Mouse (Mus musculus) T-cell, adult 2 months (primary cell): ENCODE data around the gene Gm12166.
A peak's percentile ranks its signal among the peaks of the same experiment; 100 is the strongest.
"Not testable (repeated sequence)": the region's sequence is repeated elsewhere in the genome, so short reads cannot be mapped to it uniquely, and the experiment has no call there.

Experiments used
- DNase-seq: peaks from one replicate; pipeline ENCODE4 v3.0.0; 2022; ENCODE audit warnings: low spot score

Gene Gm12166

DNA sequence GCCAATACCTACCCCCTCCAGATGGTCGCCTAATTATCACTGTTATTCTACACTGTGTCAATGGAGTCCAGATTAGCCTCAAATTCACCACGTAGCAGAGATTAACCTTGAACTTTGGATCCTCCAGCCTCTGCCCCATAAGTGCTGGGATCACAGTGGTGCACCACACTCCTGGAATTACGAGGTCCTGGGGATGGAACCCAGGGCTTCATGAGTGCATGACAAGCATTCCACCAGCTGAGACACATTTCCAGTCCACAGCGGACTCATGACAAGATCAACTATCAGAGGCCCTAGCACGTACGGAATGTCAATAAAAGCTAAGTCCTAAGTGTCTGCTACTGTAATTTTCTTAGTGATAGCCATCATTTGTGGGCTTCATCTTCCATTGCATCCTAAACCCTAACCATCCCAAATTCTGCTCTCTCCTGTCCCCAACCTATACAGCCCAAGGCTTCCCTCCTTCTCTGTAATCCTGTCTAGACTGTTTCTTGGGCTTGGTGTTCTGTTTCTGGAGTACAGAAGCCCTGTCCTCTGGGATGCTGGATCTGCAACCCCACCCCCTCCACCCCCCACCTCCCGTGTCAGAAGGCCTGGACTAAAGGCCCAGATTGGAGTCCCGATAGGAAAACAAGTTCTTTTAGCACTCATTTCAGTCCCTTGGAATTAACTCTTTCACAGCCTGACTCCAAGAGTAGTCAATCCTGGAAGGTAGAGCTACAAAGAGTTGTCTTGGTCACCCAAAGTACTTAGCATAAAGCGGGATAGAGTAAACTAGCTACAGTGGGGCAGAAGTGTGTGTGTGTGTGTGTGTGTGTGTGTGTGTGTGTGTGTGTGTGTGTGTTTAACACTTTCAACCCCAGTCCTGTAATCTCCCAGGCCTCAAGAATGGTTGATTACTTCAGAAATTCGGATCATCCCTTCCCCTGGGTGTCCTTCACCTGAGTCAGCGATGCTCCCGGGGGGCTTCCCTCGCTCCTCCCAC is 3.1 kb upstream of the Gm12166 start:
- no peak for DNase-seq

DNA sequence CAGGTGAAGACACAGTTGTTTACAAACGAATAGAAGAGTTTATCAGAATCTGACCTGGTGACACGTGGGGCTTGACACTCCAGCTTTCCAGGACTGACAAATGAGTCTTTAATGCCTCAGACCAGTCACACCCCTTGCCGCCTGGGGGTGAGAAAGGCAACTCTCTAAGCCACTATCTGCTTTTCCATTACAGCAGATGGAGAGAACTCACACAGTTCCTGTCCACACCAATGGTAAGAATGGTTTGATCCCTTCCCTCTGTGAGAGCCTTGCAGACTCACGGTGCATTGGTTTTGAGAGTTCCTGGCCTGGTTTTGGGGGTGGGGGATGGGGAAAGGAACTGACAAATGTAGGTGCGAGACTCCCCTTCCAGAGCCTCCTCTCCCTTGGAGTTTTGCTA is 2.2 kb upstream of the Gm12166 start:
- DNase-seq: no peak

DNA sequence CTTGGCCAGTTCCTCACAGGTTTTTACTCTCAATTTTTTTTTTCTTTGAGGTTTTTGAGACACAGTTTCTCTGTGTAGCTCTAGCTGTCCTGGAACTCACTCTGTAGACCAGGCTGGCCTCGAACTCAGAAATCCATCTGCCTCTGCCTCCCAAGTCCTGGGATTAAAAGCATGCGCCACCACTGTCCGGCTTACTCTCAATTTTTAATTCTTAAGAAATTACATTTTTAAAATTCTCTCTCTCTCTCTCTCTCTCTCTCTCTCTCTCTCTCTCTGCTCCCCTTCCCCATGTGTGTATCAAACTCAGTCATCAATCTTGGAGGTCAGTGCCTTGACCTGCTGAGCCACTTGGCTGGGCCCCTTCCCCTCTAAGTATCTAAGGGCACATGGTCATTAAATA is 1.3 kb upstream of the Gm12166 start:
- DNase-seq: not testable (repeated sequence)

DNA sequence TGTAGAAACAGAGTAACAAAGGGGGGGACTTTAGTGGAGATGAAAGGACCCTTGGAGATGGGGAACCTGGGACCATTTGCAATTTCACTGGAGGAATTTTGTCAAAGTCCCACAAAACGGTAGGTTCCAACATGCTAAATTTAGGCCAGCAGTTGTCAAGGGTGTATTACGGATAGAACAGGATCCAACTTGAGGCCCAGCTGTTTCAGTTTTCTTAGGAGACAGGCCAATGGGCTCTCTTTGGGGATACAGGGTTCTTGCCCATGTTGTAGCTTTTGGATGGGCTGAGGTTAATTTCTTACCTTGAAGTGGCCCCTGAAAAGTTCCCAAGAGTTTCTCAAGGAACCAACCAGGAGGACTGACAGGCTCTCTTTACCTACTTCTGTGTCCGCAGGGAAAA is 4.9 kb downstream of the Gm12166 start:
- DNase-seq: no peak

DNA sequence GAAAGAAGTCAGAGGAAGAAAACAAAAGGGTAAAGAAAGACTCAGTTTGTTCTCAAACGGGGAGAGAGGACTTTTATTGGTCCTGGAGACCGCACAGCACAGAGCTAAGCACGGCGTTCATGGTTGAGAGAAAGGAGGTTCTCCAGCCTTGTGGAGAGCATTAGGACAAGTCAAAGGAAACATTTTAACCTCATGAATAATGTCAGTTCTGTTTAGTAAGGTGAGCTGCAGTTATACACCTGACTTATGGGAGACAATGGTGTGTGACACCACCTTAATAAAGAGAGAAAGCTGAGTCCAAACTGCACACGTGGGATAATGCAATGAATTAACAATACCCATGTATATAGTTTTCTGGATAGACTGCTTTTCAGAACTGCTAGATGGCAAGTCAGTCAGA is 7.3 kb downstream of the Gm12166 start:
- no peak for DNase-seq

DNA sequence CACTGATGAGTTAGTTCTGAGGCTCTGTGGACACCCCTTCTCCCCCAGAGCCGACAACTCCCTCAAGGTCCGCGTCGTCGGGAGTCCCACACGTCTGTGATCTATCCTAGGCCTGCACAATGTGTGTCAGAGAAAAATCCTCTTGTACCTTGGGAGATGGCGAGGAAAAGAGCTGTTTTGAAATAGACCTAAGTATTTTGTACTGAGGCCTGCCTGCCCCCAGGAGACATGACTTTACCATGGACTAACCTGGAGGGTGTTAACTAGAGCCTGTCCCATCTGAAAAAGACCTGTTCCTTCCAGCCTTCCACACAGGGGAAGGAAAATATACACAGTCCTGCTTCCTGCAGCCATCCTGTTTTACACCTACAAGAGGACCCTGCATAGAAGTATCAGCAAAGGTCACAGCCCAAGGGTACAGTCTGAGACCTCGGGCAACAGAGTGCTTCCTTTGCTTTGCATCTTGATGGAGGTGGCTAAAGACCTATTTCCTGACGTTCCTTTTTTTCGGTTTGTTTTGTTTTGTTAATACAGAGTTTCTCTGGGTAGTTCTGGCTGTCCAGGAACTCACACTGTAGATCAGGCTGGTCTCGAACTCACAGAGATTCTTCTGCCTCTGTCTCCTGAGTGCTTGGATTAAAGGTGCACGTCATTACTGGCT is 10.4 kb downstream of the Gm12166 start:
- DNase-seq: no peak

DNA sequence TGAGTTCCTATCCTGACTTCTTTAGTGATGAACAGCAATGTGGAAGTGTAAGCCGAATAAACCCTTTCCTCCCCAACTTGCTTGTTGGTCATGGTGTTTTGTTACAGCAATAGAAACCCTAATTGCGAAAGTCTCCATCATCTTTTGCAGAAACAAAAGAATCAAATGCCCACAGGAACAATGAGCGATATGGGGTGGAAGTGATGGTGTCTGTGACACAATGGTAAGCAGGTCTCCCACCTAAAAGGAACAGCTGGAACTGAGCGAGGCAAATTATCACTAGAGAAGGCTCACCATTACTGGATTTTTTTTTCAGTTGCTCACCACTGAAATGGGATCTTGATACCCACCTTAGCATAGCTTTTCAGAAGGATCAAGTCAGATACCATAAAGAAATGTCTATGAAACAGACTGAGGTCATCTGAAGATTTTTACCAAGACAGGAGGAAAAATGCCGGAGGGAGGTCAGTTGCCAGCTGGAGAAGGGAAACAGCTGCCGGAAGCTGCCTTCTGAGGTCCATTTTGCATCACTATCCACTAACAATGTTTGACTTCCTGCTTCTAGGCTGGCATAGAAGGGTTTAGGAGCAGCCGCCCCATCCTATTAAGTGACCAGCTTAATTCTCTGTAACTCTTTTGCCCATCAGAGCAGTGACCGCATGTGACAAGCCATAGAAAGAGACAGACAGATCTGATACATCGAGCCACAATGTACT is 11.1 kb downstream of the Gm12166 start:
- DNase-seq: no peak

DNA sequence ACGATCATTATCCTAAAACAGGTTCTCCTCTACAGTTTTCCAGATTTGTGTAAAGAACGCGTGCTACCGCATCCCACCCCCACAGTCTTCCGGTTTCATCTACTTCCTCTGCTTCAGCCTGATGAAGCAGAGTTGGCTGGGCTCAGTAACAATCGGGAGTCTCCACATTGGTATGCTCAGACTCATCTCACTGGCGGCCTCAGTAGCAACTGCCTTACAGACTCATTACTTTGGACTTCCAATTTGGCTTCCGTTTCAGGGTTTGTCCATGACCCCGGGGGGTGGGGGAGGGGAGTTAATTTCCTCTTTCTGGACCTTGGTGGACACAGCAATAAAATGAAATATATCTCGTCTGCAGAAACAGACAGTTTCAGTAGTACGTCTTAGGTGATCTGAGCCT is 12.8 kb downstream of the Gm12166 start:
- DNase-seq: no peak

DNA sequence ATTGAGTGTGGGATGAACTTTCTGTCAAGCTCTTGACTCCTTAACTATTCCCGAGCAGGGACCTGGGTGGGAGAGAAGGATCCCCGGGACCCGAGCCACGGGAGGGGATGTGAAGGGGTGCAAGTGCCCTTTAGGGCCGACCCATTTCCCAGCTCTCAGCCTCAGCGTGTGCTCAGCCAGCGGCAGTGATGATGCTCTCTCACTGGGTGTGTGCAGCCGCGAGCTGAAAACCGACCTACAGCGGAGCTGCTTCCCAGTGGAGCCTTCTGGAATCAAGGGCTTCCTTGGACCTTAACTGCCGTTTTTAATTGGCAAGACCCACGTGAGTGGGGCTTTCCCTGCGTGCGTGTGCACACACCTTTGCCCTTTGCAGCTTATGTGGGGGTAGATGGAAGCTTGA is 13.2 kb downstream of the Gm12166 start:
- DNase-seq: no peak

DNA sequence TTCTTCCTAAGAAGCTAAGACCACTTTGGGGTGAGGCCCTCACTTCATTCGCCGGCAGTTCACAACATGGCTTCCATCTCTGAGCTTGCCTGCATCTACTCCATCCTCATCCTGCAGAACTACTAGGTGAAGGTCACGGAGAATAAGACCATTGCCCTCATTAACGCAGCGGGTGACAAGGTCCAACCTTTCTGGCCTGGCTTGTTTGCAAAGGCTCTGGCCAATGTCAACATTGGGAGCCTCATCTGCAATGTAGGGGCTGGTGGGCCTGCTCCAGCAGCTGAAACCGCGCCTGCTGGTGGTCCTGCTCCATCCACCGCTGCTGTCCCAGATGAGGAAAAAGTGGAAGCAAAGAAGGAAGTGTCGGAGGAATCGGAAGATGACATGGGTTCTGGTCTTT is 15.7 kb downstream of the Gm12166 start:
- DNase-seq: no peak

DNA sequence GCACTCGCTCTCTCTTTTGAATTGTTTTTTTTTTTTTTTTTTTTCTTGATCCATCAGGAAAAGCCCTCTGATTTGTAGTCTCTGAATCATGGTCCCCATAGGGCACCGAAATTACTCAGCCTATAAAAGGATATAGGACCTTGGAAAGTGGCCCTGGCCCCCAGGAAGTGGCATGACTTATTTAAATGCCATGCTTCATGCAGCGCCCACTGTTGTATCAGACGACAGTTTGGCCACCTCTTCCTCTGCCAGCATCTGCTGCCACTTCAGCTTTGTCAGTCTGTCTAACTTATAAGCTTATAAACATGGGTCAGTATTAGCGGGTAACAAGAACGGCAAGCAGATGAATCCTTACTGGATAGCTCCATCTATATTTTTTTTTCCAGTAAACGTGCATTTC is 19.2 kb downstream of the Gm12166 start:
- no peak for DNase-seq

DNA sequence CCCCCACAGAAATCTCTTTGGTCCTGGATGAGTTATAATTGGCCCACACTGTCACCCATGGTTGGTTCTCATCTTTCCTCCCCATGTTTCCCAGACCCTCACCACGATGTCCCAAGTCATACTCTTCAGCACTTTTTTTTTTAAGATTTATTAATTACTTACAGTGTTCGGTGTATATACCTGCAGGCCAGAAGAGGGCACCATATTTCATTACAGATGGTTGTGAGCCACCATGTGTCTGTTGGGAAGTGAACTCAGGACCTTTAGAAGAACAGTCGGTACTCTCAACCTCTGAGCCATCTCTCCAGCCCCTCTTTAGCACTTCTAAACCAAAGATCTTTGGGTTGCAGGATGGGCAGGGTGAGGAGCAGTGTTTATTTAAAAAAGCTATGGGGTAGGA is 20.7 kb downstream of the Gm12166 start:
- DNase-seq: peak; percentile 21

DNA sequence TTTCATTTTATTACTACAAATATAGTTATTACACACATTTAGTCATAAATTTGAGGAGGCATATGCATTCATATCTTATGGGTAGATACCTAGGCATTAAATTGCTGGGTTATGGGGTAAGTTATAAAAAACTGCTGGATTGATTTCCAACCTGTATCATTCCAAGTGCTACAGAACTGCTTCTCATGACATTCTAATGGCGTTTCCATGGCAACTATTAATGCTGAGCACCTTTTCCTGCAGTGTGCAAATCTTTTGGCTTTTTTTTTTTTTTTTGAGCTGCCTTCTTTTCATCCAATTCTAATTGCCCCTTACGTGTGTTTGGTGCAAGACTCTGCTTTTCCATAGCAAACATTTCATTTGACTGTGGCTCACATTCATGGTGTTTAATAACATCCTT is 22.1 kb downstream of the Gm12166 start:
- no peak for DNase-seq

DNA sequence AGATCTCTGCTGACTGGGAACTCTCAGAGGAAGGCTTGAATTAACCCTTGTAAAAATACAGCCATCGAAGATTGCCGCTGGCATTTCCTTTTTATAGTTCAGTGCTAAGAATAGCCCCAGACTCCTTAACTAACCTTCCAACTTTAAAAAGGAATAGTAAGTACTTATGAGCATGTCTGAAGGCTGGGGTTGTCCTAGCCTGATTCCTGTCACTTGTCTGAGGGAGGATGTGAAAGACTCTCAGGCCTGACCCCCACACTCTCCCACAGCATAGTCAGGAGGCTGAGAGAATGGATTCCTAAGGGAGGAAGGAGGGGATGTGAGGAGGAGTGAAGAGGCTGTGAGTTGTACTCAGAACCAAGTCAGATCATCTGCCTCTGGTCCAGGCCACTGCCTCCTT is 22.6 kb downstream of the Gm12166 start:
- DNase-seq: no peak

DNA sequence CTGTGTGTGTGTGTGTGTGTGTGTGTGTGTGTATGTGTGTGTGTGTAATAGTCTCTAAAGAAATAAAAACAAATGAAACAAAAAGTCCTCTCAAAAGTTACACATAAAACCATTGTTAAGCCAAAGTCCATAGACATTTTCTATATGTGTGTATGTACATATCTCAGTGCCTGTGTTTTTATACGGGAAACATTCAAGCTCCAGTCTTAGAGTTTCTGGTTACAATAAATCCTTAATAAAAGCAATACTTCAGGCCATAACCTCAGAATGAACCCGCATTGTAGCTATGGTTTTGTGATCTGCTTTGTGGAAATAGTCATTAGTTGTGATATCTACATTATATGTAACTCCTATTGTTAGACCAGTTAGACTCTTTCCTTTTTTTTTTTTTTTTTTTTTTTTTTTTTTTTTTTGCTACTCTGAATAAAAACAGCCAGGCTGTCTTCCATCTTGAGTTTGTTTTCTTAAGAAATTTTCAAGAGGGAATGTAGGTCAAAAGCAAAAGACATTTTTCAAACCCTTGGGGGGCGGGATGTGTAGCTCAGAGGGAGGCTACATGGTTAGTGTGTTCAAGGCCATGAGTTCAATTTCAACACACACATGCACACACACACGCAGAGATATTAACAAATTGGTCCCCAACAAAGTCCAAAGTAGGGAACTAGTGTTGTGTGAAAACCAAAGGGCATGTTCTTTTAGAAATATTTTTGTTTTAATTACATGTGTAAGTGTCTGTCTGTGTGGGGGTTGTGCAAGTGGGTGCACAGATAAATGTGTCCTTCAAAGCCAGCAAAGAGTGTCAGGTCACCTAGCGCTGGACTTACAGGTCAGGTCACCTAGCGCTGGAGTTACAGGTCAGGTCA is 23.9 kb downstream of the Gm12166 start:
- no peak for DNase-seq

DNA sequence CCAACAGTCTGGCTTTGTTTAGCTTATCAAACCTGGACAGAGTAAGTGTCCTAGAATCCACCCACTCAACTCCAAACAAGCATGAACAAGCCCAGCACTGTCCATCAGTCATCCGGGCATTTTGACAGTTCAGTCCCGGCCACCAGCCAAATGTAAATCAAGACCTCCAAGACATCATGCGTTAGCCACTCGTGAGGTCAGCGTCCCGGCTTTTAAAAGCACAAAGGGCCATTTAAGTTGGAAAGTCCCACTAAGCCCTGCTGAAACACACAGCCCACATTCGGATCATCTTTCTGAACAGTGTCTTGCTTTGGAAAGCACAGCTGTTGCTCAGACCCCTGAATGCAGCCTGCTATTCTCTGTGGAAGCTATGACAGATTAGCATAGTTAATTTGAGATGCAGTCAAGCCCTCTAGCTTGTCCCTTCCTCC is 26.1 kb downstream of the Gm12166 start:
- no peak for DNase-seq

DNA sequence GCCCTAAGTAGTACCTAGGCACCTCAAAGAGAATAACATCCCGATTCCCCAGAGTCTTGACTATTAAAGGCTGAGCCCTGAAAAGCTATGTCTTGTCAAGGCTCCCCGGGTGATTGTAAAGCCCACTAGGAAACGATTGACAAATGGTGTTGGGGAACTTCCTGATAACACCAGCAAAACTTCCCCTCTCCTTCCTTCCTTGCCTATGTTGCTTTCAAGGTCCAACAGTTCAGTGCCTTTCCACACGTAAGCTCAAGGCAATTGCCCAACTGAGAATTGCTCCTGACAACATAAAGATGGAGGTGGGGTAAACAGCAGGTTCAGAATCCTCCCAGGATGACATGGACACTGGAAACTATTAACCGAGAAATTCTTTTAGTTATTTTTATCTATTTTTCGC is 29.1 kb downstream of the Gm12166 start:
- DNase-seq: no peak

DNA sequence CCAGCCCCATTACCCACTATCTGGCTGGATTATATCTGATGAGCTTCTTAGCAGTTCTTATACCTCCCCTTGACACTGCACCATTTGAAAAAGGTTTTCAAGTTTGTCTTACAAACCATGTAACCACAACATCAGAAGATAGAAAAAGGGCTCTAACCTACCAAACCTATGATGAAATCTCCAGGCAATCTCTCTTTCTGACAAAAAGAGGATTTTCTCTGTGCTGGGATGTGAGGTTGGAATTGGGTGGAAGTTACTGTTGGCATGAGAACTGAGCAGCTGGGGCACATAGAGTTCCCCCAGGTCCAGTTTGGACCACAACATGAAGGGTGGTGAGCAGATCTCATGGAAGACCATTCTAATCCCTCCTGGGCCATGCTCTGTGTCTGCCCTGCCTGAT is 30.3 kb downstream of the Gm12166 start:
- no peak for DNase-seq

DNA sequence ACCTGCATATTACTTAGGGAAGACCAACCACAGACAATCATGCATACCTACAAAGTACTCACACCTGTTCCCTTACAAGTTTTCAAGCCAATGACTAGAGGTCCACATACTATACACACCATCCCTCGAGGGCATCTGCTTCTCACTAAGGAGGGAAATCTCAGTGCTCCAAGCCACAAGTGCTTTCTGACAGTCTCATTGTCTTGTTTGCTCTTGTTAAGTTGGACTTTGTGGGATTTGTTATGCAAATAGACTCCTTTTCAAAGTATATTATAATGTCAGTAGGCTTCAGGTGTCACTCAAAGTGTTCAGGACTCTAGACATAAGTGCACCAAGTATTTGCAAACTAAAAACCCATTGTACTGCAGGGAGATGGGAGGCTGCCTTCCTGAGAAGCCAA is 31.9 kb downstream of the Gm12166 start:
- DNase-seq: no peak

DNA sequence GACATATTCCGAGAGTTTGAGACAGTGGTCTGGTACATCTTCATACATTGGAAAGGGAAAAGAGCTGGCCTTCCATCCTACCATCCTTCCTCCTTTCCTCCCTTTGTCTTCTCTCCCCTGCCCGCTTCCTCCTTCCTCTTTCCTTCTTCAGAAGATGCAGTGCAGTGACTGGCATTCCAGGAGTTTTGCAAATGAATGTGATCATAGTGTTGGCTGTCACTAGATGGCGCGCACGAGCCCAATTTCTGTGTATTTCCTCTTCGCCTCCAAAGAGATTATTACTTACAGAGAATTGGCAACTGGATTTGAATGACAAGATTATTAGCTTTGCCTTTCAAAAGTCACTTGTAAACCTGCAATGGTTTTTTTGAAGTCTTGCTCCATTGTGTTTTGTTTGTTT is 36.1 kb downstream of the Gm12166 start:
- peak; percentile 28 for DNase-seq
